Mouse (Mus musculus) CH12.LX (cell line): ENCODE data around the gene Car14. TPM values are rescaled to one million over a fixed set of nuclear protein-coding genes. Genes with fewer than 3 reads are reported as not detected.
A peak's percentile ranks its signal among the peaks of the same experiment; 100 is the strongest.
"Not testable (repeated sequence)": the region's sequence is repeated elsewhere in the genome, so short reads cannot be mapped to it uniquely, and the experiment has no call there.

ENCODE experiments used
- DNase-seq: peaks from one replicate; pipeline ENCODE4 v3.0.0-alpha.2; 2013; ENCODE audit errors: extremely low read depth
- H3K27ac ChIP-seq: 2 replicates; pipeline ENCODE4 v1.5.1; 2012; ENCODE audit warnings: low read depth, mild to moderate bottlenecking, control low read depth, moderate library complexity; ENCODE audit not compliant: insufficient read depth
- H3K27me3 ChIP-seq: replicated peaks from 2 replicates; pipeline ENCODE3; 2012; ENCODE audit warnings: inconsistent platforms
- H3K36me3 ChIP-seq, 2 experiments: replicated peaks in 1 of 2; 2 replicates each; pipeline versions ENCODE3 to v1.6.1; 2012; ENCODE audit warnings: inconsistent platforms in 1 of 2, low read length in 1 of 2, mild to moderate bottlenecking in 1 of 2, mixed read lengths in 1 of 2, moderate library complexity in 1 of 2; ENCODE audit not compliant: control insufficient read depth in 1 of 2, insufficient read depth in 1 of 2
- H3K4me1 ChIP-seq, 2 experiments: 2 replicates each; pipeline ENCODE4 v1.6.1; 2012; ENCODE audit warnings: inconsistent platforms in 1 of 2, moderate library complexity in 1 of 2; ENCODE audit not compliant: insufficient read depth in 2 of 2, control insufficient read depth in 1 of 2
- H3K4me2 ChIP-seq: 2 replicates; pipeline ENCODE4 v1.6.1; 2012; ENCODE audit warnings: low read depth, mild to moderate bottlenecking, control low read depth; ENCODE audit not compliant: poor library complexity, insufficient read depth, severe bottlenecking
- H3K4me3 ChIP-seq, 3 experiments: fragments of 150-350 bp in 1 of 3; sonication (generic) in 1 of 3; replicated peaks in 1 of 3; 2 replicates each; pipeline versions ENCODE3 to v1.5.1; 2011 to 2012; ENCODE audit warnings: low read depth in 2 of 3, low read length in 2 of 3, mild to moderate bottlenecking in 2 of 3, moderate library complexity in 2 of 3, control low read depth in 1 of 3, improper control_type of control experiment in 1 of 3, inconsistent platforms in 1 of 3, mixed read lengths in 1 of 3; ENCODE audit not compliant: poor library complexity in 1 of 3
- H3K79me2 ChIP-seq: replicated peaks from 2 replicates; pipeline ENCODE4 v1.6.1; 2012; ENCODE audit warnings: mild to moderate bottlenecking, moderate library complexity; ENCODE audit not compliant: control insufficient read depth, poor library complexity, insufficient read depth, severe bottlenecking; ENCODE audit errors: extremely low read depth
- H3K9ac ChIP-seq: 2 replicates; pipeline ENCODE4 v1.6.1; 2012; ENCODE audit warnings: low read depth, mild to moderate bottlenecking, control low read depth, moderate library complexity; ENCODE audit not compliant: insufficient read depth
- H3K9me3 ChIP-seq: replicated peaks from 2 replicates; pipeline ENCODE3; 2012; ENCODE audit warnings: low read length, inconsistent platforms, mixed read lengths
- CHD1 ChIP-seq: IDR thresholded peaks from 2 replicates; pipeline ENCODE4 v1.6.1; 2012; ENCODE audit warnings: low read depth, low read length, improper control_type of control experiment, inconsistent platforms
- CTCF ChIP-seq, 2 experiments: IDR thresholded peaks in 1 of 2; conservative IDR thresholded peaks in 1 of 2; 2 replicates each; pipeline ENCODE4 v1.5.1; 2011 to 2012; ENCODE audit warnings: low read depth in 2 of 2, low read length in 2 of 2, improper control_type of control experiment in 1 of 2, inconsistent platforms in 1 of 2, mild to moderate bottlenecking in 1 of 2, moderate library complexity in 1 of 2
- E2F4 ChIP-seq: IDR thresholded peaks from 2 replicates; pipeline ENCODE4 v1.6.1; 2011; ENCODE audit warnings: low read depth, low read length, improper control_type of control experiment; ENCODE audit not compliant: insufficient replicate concordance
- EP300 ChIP-seq: IDR thresholded peaks from 2 replicates; pipeline ENCODE4 v1.6.1; 2011; ENCODE audit warnings: low read length, improper control_type of control experiment
- ETS1 ChIP-seq: conservative IDR thresholded peaks from 2 replicates; pipeline ENCODE4 v1.6.1; 2012; ENCODE audit warnings: low read depth, mild to moderate bottlenecking, inconsistent platforms, low read length, improper control_type of control experiment, moderate library complexity
- GABPA ChIP-seq: IDR thresholded peaks from 2 replicates; pipeline ENCODE4 v1.6.1; 2012; ENCODE audit warnings: low read depth, low read length, improper control_type of control experiment, inconsistent platforms; ENCODE audit not compliant: insufficient replicate concordance
- HCFC1 ChIP-seq: IDR thresholded peaks from 2 replicates; pipeline ENCODE4 v1.6.1; 2012; ENCODE audit warnings: low read depth, mild to moderate bottlenecking, inconsistent platforms, low read length, improper control_type of control experiment
- IRF4 ChIP-seq: IDR thresholded peaks from 2 replicates; pipeline ENCODE4 v1.6.1; 2014; ENCODE audit warnings: low read depth, mild to moderate bottlenecking, inconsistent platforms, low read length, improper control_type of control experiment
- JUND ChIP-seq: conservative IDR thresholded peaks from 2 replicates; pipeline ENCODE4 v1.6.1; 2011; ENCODE audit warnings: low read depth, low read length, improper control_type of control experiment
- MAX ChIP-seq: IDR thresholded peaks from 2 replicates; pipeline ENCODE4 v1.6.1; 2011; ENCODE audit warnings: low read length, improper control_type of control experiment
- MYC ChIP-seq: IDR thresholded peaks from 2 replicates; pipeline ENCODE4 v1.6.1; 2011; ENCODE audit warnings: low read depth, mild to moderate bottlenecking, improper control_type of control experiment, low read length
- POLR2AphosphoS2 ChIP-seq: IDR thresholded peaks from 2 replicates; pipeline ENCODE4 v1.6.1; 2011; ENCODE audit warnings: low read depth, low read length, improper control_type of control experiment
- RAD21 ChIP-seq: IDR thresholded peaks from 2 replicates; pipeline ENCODE4 v1.6.1; 2011; ENCODE audit warnings: low read depth, mild to moderate bottlenecking, low read length, improper control_type of control experiment, moderate library complexity
- SIN3A ChIP-seq: IDR thresholded peaks from 2 replicates; pipeline ENCODE4 v1.6.1; 2012; ENCODE audit warnings: low read length, improper control_type of control experiment, inconsistent platforms
- SMC3 ChIP-seq: IDR thresholded peaks from 2 replicates; pipeline ENCODE4 v1.6.1; 2011; ENCODE audit warnings: low read depth, low read length, improper control_type of control experiment
- TCF12 ChIP-seq: IDR thresholded peaks from 2 replicates; pipeline ENCODE4 v1.6.1; 2014; ENCODE audit warnings: low read depth, mild to moderate bottlenecking, inconsistent platforms, low read length, improper control_type of control experiment
- USF1 ChIP-seq: IDR thresholded peaks from 2 replicates; pipeline ENCODE4 v1.6.1; 2014; ENCODE audit warnings: low read depth, mild to moderate bottlenecking, inconsistent platforms, low read length, improper control_type of control experiment
- USF2 ChIP-seq: conservative IDR thresholded peaks from 2 replicates; pipeline ENCODE4 v1.6.1; 2011; ENCODE audit warnings: low read depth, low read length, improper control_type of control experiment
- ZC3H11A ChIP-seq: IDR thresholded peaks from 2 replicates; pipeline ENCODE4 v1.6.1; 2012; ENCODE audit warnings: low read depth, mild to moderate bottlenecking, inconsistent platforms, low read length, improper control_type of control experiment
- ZNF384 ChIP-seq: IDR thresholded peaks from 2 replicates; pipeline ENCODE4 v1.6.1; 2012; ENCODE audit warnings: low read depth, low read length, improper control_type of control experiment, inconsistent platforms
- dilution Hi-C: fragments of 300-500 bp; cut with MboI; formaldehyde crosslinking; loops from 2 replicates; pipeline ENCODE4 v1.14.3; 2020; ENCODE audit warnings: low sequenced_read_pairs; ENCODE audit not compliant: extremely low pct_unique_long_range_greater_than_20kb, extremely low pct_ligation_motif_present
- in situ Hi-C: fragments of 300-500 bp; cut with MboI; formaldehyde crosslinking; loops from 3 replicates; pipeline ENCODE4 v1.14.3; 2019; ENCODE audit warnings: low sequenced_read_pairs, low pct_ligation_motif_present, low pct_unique_long_range_greater_than_20kb, mixed read lengths
- polyA plus RNA-seq: library from polyadenylated mRNA; unstranded; fragments of >175 nt; gene quantifications from 2 replicates; pipeline ENCODE4 v1.2.1, GENCODE M21; 2012; ENCODE audit warnings: low read depth; ENCODE audit not compliant: insufficient read length
- total RNA-seq, 2 experiments: library from RNA; depleted of rRNA; stranded (reverse); fragments of 300-350 nt in 1 of 2; fragments of >200 nt in 1 of 2; gene quantifications; 2 replicates each; pipeline ENCODE4 v1.2.3; 2012 to 2014

Car14 gene
- total and polyA plus RNA-seq, 3 experiments: 0.13 to 0.36 TPM; not detected in 1

DNA sequence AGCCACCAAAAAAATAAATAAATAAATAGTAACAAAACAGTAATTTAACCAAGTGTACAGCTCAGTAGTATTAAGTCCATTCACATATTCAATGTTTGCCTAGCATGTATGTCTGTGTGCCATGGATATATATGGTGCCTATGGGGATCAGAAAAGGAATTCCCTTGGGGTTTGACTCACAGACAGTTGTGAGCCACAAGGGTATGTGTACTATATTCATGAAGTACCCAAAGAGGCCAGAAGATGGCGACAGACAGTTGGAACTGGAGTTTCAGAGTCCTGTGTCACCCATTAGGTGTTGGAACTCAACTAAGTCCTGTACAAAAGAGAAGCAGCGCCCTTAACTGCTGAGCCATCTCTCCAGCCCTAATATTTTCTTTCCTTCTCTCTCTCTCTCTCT, 42.7 kb downstream of the Car14 start (continued):
- TF ChIP-seq IRF4 (0 out of 2 replicates have a peak, but pooled peaks have one; percentile 7), ZNF384 (no peak)

DNA sequence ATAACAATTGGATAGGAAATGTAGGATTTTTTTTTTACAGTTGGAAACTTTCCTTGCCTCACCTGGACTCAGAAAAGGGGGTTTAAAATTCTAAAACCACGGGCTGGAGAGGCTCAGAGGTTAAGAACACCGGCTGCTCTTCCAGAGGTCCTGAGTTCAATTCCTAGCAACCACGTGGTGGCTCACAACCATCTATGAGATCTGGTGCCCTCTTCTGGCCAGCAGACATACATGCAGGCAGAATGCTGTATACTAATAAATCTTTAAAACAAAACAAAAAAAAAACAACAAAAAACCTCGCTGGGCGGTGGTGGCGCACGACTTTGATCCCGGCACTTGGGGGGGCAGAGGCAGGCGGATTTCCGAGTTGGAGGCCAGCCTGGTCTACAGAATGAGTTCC, 43.3 kb downstream of the Car14 start:
- H3K79me2 ChIP-seq: no peaks in the 10 kb centered on the region; the same call in none of the 2 replicates
- dilution Hi-C loops (no loop called here), in situ Hi-C loops (no loop called here)
- DNase-seq: peak; percentile 42
- H3K4me1 ChIP-seq: no peaks in the 10 kb centered on the region
- no peak overlapping the region for H3K27ac ChIP-seq
- peaks cover 22 to 45% of the 10 kb centered on the region in 2 experiments for H3K36me3 ChIP-seq
- no peaks in the 10 kb centered on the region for H3K9me3 ChIP-seq
- H3K4me2 ChIP-seq: no peak overlapping the region
- no peak overlapping the region for H3K4me3 ChIP-seq
- no peaks in the 10 kb centered on the region for H3K27me3 ChIP-seq
- no peak overlapping the region for H3K9ac ChIP-seq
- TF ChIP-seq CTCF (conservative IDR thresholded peaks at IDR 0.05 in 1 of 2, IDR thresholded peaks at IDR 0.05 in 1 of 2; ENCODE audit: low read depth in 2 of 2, low read length in 2 of 2) (peak in 1 of 2 experiments; percentile 56; a peak in 2 of 4 replicates), MAX (peak; percentile 35; the same call in 1 of the 2 replicates), E2F4 (no peak), USF2 (no peak), IRF4 (no peak), ZC3H11A (no peak), ZNF384 (no peak), USF1 (peak; percentile 6; the same call in 1 of the 2 replicates), CHD1 (no peak), POLR2AphosphoS2 (0 out of 2 replicates have a peak, but pooled peaks have one; percentile 23), MYC (peak; percentile 83), GABPA (no peak)

DNA sequence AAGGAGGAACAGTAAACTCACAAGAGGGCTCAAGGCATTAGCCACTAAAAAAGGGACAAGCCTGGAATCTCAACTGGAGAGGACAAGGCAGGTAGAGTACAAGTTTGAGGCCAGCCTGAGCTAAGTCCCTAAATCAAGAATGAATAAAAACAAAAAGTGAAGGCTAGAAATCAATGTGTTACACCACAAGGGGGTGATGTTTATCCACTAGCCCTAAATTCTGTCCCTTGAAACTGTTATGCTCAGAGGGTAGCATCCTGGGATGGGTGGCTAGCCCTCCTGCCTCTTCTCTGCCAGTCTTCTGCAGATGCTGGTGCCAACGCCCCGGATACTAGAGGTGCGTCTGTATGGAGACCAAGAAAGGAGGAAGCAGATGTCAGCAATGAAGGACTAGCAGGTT, 44.2 kb downstream of the Car14 start:
- Histone ChIP-seq H3K4me3 (no peak overlapping the region), H3K9me3 (no peaks in the 10 kb centered on the region), H3K4me1 (no peaks in the 10 kb centered on the region), H3K27ac (no peak overlapping the region), H3K9ac (no peak overlapping the region), H3K27me3 (no peaks in the 10 kb centered on the region), H3K4me2 (no peak overlapping the region), H3K36me3 (peaks cover 18 to 36% of the 10 kb centered on the region in 2 experiments), H3K79me2 (peaks cover 2% of the 10 kb centered on the region)
- TF ChIP-seq JUND (no peak), SMC3 (peak; percentile 54), SIN3A (no peak), MAX (0 out of 2 replicates have a peak, but pooled peaks have one; percentile 13), MYC (no peak), TCF12 (no peak), CHD1 (no peak), EP300 (no peak), HCFC1 (no peak), CTCF (conservative IDR thresholded peaks at IDR 0.05 in 1 of 2, IDR thresholded peaks at IDR 0.05 in 1 of 2; ENCODE audit: low read depth in 2 of 2, low read length in 2 of 2) (peak in 1 of 2 experiments; percentile 74; a peak in 2 of 4 replicates), ETS1 (no peak), RAD21 (peak; percentile 74), POLR2AphosphoS2 (no peak)
- DNase-seq: peak; percentile 34
- in situ Hi-C loops: no loop called here
- dilution Hi-C loops: no loop called here

GRCm38 (mm10) chr3:95858278-95858677, 46.2 kb downstream of the Car14 start:
- in situ Hi-C loops: loop anchor here (10.0 kb wide), 1 partner anchor 197 kb away; the partner anchor contains the start of gene Vps45
- dilution Hi-C loops: not testable (repeated sequence)

More at GRCm38 (mm10) chr3:95858278-95858677, 46.2 kb downstream of the Car14 start:
- not testable (repeated sequence) for H3K27ac ChIP-seq, H3K4me2 ChIP-seq, H3K4me3 ChIP-seq, H3K27me3 ChIP-seq, H3K9ac ChIP-seq, H3K9me3 ChIP-seq, DNase-seq
- Histone ChIP-seq H3K4me1 (peaks cover 0 to 13% of the 10 kb centered on the region in 2 experiments; a peak in 1 of 4 replicates), H3K79me2 (peaks cover 19% of the 10 kb centered on the region), H3K36me3 (peaks cover 9 to 25% of the 10 kb centered on the region in 2 experiments)
